Mouse (Mus musculus) limb, embryonic 13.5 days (tissue): Measurements from ENCODE around the gene Metap2. TPM values are rescaled to one million over a fixed set of nuclear protein-coding genes. Genes with fewer than 3 reads are reported as not detected.

Source experiments
- polyA plus RNA-seq: library from polyadenylated mRNA; unstranded; fragments of >200 nt; fragmentation: Nextera tagmentation; extraction: Ambion mirVana; gene quantifications from 2 replicates; pipeline ENCODE4 v1.2.1, GENCODE M21; 2015

Metap2 gene
- polyA plus RNA-seq, 1 experiment from 2014 or later = 188 TPM

Other genes starting within 250 kb of the Metap2 start
- gene Usp44, start 65.5 kb downstream of the Metap2 start, polyA plus RNA-seq = 0.88 and 1.2 TPM in 2 replicates
- 25.7 and 28.0 TPM in 2 replicates for gene Vezt, start 138.7 kb upstream of the Metap2 start, polyA plus RNA-seq
- 3.3 and 4.0 TPM in 2 replicates for gene Fgd6, start 138.9 kb upstream of the Metap2 start, polyA plus RNA-seq